Mouse (Mus musculus) kidney, postnatal 10 days (tissue): ENCODE data around the gene Olfr143.

Source experiments
- DNase-seq: peaks from one replicate; pipeline ENCODE4 v3.0.0; 2021; ENCODE audit warnings: mixed read lengths

Gene Olfr143

GRCm38 (mm10) chr9:38252474-38252873, at the start of gene Olfr143:
Gene Olfr143 (plus strand): TSS chr9:38252774.
- DNase-seq, result no peak

GRCm38 (mm10) chr9:38208065-38208464, 44.5 kb upstream of the Olfr143 start, which contains the start of gene Olfr893:
Gene Olfr893 (plus strand): TSS chr9:38208365.
- DNase-seq, result no peak

GRCm38 (mm10) chr9:38217755-38218154, 34.8 kb upstream of the Olfr143 start, which contains the start of gene Olfr894:
Gene Olfr894 (plus strand): TSS chr9:38218055.
- no peak for DNase-seq

GRCm38 (mm10) chr9:38267551-38267950, 15.0 kb downstream of the Olfr143 start, which contains the start of gene Olfr895:
Gene Olfr895 (plus strand): TSS chr9:38267851.
- no peak for DNase-seq

- DNase-seq, result no peak
These were observed 38.2 kb downstream of the Olfr143 start, which contains the start of gene Olfr896-ps1 for GRCm38 (mm10) chr9:38290807-38291206. Gene Olfr896-ps1 (plus strand): TSS chr9:38291107.
